Mouse (Mus musculus): ENCODE results near the gene Arrdc2.

The Arrdc2 gene

GRCm38 (mm10) chr8:70839408-70840351, at the start of gene Arrdc2:
Gene Arrdc2 (minus strand): TSS chr8:70839720.
- peak; percentile 100 for DNase-seq (ENCODE audit: low spot score)

GRCm38 (mm10) chr8:70887669-70888068, 48.1 kb upstream of the Arrdc2 start:
- DNase-seq (ENCODE audit: low spot score) = peak; percentile 53

GRCm38 (mm10) chr8:70885612-70886011, 46.1 kb upstream of the Arrdc2 start:
- DNase-seq (ENCODE audit: low spot score) = peak; percentile 46

- DNase-seq (ENCODE audit: low spot score) = no peak
Observed at GRCm38 (mm10) chr8:70884683-70885082, 45.2 kb upstream of the Arrdc2 start.

- DNase-seq (ENCODE audit: low spot score) = no peak
Observed at GRCm38 (mm10) chr8:70884186-70884585, 44.7 kb upstream of the Arrdc2 start.

- no peak for DNase-seq (ENCODE audit: low spot score)
Observed at GRCm38 (mm10) chr8:70880546-70880945, 41.0 kb upstream of the Arrdc2 start.

- no peak for DNase-seq (ENCODE audit: low spot score)
Observed at GRCm38 (mm10) chr8:70880126-70880525, 40.6 kb upstream of the Arrdc2 start.

- no peak for DNase-seq (ENCODE audit: low spot score)
Observed at GRCm38 (mm10) chr8:70879500-70879899, 40.0 kb upstream of the Arrdc2 start.

- DNase-seq (ENCODE audit: low spot score) = no peak
Observed at GRCm38 (mm10) chr8:70878178-70878577, 38.7 kb upstream of the Arrdc2 start.

- DNase-seq (ENCODE audit: low spot score) = no peak
Observed at GRCm38 (mm10) chr8:70876382-70876781, 36.9 kb upstream of the Arrdc2 start.

GRCm38 (mm10) chr8:70874441-70874840, 34.9 kb upstream of the Arrdc2 start:
- DNase-seq (ENCODE audit: low spot score) = no peak

- peak; percentile 96 for DNase-seq (ENCODE audit: low spot score)
Observed at GRCm38 (mm10) chr8:70873364-70873985, 34.0 kb upstream of the Arrdc2 start, which contains the start of gene Ccdc124. Gene Ccdc124 (minus strand): TSS chr8:70873935.

GRCm38 (mm10) chr8:70872643-70873363, 33.3 kb upstream of the Arrdc2 start:
- DNase-seq (ENCODE audit: low spot score) = no peak

- no peak for DNase-seq (ENCODE audit: low spot score)
Observed at GRCm38 (mm10) chr8:70871195-70871807, 31.8 kb upstream of the Arrdc2 start.

GRCm38 (mm10) chr8:70869601-70870041, 30.1 kb upstream of the Arrdc2 start:
- peak; percentile 87 for DNase-seq (ENCODE audit: low spot score)

- DNase-seq (ENCODE audit: low spot score) = no peak
Observed at GRCm38 (mm10) chr8:70869199-70869571, 29.7 kb upstream of the Arrdc2 start.

GRCm38 (mm10) chr8:70868559-70869198, 29.2 kb upstream of the Arrdc2 start:
- DNase-seq (ENCODE audit: low spot score) = peak; percentile 71

- DNase-seq (ENCODE audit: low spot score) = no peak
Observed at GRCm38 (mm10) chr8:70866566-70866965, 27.0 kb upstream of the Arrdc2 start.

- no peak for DNase-seq (ENCODE audit: low spot score)
Observed at GRCm38 (mm10) chr8:70866001-70866520, 26.5 kb upstream of the Arrdc2 start.

GRCm38 (mm10) chr8:70865350-70866000, 26.0 kb upstream of the Arrdc2 start:
- peak; percentile 100 for DNase-seq (ENCODE audit: low spot score)
